Mouse (Mus musculus) limb, embryonic 14.5 days (tissue): ENCODE data around the gene Snapc5. TPM values are rescaled to one million over a fixed set of nuclear protein-coding genes. Genes with fewer than 3 reads are reported as not detected.

Experiments used
- ATAC-seq: fragments of 200-750 bp; cut with Nextera tagmentation; 2 replicates; pipeline ENCODE4 v1.8.0; 2017; ENCODE audit warnings: low read depth, moderate number of reproducible peaks, moderate TSS enrichment; ENCODE audit not compliant: low FRiP score
- DNase-seq: peaks from one replicate; pipeline ENCODE4 v3.0.0-alpha.2; 2015; ENCODE audit warnings: low spot score
- H3K27ac ChIP-seq: fragments of 300-500 bp; sonication (generic); replicated peaks from 2 replicates; pipeline ENCODE4 v1.5.1; 2014; ENCODE audit warnings: low read depth, mild to moderate bottlenecking, low read length, moderate library complexity, mixed read lengths
- H3K27me3 ChIP-seq: fragments of 300-500 bp; sonication (generic); 2 replicates; pipeline ENCODE4 v1.6.1; 2014; ENCODE audit warnings: low read length, mixed read lengths; ENCODE audit not compliant: control insufficient read depth, insufficient read depth
- H3K36me3 ChIP-seq: fragments of 300-500 bp; sonication (generic); 2 replicates; pipeline ENCODE4 v1.6.1; 2014; ENCODE audit warnings: mild to moderate bottlenecking, low read length, moderate library complexity, mixed read lengths; ENCODE audit not compliant: control insufficient read depth, insufficient read depth
- H3K4me1 ChIP-seq: fragments of 300-500 bp; sonication (generic); 2 replicates; pipeline ENCODE4 v1.6.1; 2014; ENCODE audit warnings: antibody characterized with exemption, low read length, mixed read lengths; ENCODE audit not compliant: control insufficient read depth, insufficient read depth
- H3K4me2 ChIP-seq: fragments of 300-500 bp; sonication (generic); replicated peaks from 2 replicates; pipeline ENCODE4 v1.6.1; 2014; ENCODE audit warnings: low read depth, mild to moderate bottlenecking, low read length, moderate library complexity; ENCODE audit not compliant: severe bottlenecking
- H3K4me3 ChIP-seq: fragments of 300-500 bp; sonication (generic); replicated peaks from 2 replicates; pipeline ENCODE4 v1.5.1; 2014; ENCODE audit warnings: low read length
- H3K9ac ChIP-seq: fragments of 300-500 bp; sonication (generic); 2 replicates; pipeline ENCODE4 v1.6.1; 2014; ENCODE audit warnings: mild to moderate bottlenecking, low read depth, low read length, moderate library complexity; ENCODE audit not compliant: severe bottlenecking
- H3K9me3 ChIP-seq: fragments of 300-500 bp; sonication (generic); 2 replicates; pipeline ENCODE4 v1.6.1; 2016; ENCODE audit warnings: low read length; ENCODE audit not compliant: control insufficient read depth
- POLR2A ChIP-seq: fragments of 200-500 bp; IDR thresholded peaks from 2 replicates; pipeline ENCODE4 v1.8.0; 2012; ENCODE audit warnings: inconsistent platforms, mild to moderate bottlenecking, moderate library complexity, borderline replicate concordance; ENCODE audit not compliant: insufficient read depth, insufficient read length; ENCODE audit errors: extremely low read depth
- WGBS: fragments of 180-500 bp; shearing (Covaris S2); extraction: QIAGEN DNeasy Blood & Tissue Kit; methylation state at CpG from one replicate; pipeline ENCODE4 v1.1.7; 2014; 5-methylcytosine and 5-hydroxymethylcytosine counted together
- polyA plus RNA-seq, 2 experiments: library from polyadenylated mRNA; depleted of rRNA in 1 of 2; stranded (reverse) in 1 of 2; unstranded in 1 of 2; fragments of >200 nt; fragmentation: Nextera tagmentation in 1 of 2; extraction: Ambion mirVana in 1 of 2; gene quantifications; 2 replicates each; pipeline versions ENCODE4 v1.2.1 to v1.2.3; 2012 to 2014

The Snapc5 gene
- polyA plus RNA-seq, 2 experiments, result 16.8 to 19.1 TPM

DNA sequence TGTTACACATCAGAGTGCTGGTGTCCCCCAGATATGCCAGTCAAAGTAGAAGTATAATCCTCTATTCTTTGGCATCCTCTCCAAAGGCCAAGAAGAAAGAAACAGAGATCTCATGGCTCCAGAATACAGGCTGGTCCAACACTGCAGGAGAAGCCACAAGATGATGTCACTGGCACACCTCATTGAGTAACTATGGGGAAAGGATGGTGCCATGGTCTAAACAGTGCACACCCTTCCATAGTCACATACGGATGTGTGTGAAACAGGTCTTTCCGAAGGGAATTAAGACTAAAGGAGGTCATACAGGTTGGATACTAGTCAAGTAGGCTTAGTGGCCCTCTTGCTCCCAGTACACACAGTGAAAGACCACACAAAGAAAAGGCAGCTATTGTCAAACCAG lies 37.6 kb downstream of the Snapc5 start:
- Histone ChIP-seq H3K9ac (no peak overlapping the region), H3K27ac (no peak overlapping the region), H3K36me3 (0 out of 2 replicates have a peak, but pooled peaks cover 16% of the 10 kb centered on the region), H3K4me1 (peaks cover 3% of the 10 kb centered on the region; the same call in 1 of the 2 replicates), H3K4me3 (no peak overlapping the region), H3K27me3 (no peaks in the 10 kb centered on the region), H3K4me2 (no peak overlapping the region), H3K9me3 (no peaks in the 10 kb centered on the region)
- DNase-seq (no peak), ATAC-seq (no peak)
- WGBS, result 96% methylated on average over 2 of the region's 2 CpGs
- no peak for TF ChIP-seq POLR2A

DNA sequence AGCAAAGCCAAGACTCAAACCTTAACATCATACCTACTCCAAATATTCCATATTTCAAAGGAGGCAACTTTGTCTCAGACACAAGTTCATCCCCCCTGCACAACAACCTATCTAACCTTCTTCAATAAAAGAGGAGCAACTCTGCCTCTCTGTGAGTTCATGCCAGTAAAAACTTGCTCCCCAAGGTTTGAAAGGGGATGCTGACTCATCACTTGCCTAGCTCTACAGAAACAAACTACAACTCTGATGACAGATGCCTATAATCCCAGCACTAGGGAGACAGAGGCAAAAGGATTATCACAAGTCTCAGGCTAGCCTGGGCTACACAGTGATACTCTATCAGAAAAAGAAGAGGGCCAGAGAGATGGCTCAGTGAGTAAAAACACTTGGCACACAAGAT lies 38.8 kb downstream of the Snapc5 start:
- ATAC-seq (no peak), DNase-seq (no peak)
- TF ChIP-seq POLR2A, result no peak
- H3K9me3 ChIP-seq, result no peaks in the 10 kb centered on the region
- no peak overlapping the region for H3K27ac ChIP-seq
- H3K27me3 ChIP-seq, result no peaks in the 10 kb centered on the region
- H3K9ac ChIP-seq, result no peak overlapping the region
- peaks cover 3% of the 10 kb centered on the region; the same call in 1 of the 2 replicates for H3K4me1 ChIP-seq
- no peak overlapping the region for H3K4me3 ChIP-seq
- H3K36me3 ChIP-seq, result 0 out of 2 replicates have a peak, but pooled peaks cover 6% of the 10 kb centered on the region
- no peak overlapping the region for H3K4me2 ChIP-seq

DNA sequence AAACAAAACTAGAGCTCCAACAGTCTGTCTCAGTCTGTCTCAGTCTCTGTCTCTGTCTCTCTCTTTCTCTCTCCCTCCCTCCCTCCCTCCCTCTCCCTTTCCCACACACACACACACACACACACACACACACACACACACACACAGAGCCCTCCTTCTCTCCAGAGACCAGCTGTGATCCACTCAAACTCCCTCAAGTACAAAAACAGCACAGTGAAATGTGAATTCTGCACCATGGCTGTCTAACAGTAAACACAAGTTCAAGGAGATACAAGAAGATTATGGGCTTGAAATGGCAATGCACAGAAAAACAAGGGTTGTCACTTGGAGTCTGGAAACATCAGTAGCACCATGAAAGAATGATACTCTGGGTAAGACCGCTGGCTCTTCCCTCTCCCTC lies 40.2 kb downstream of the Snapc5 start:
- 33% methylated on average over 1 of the region's 1 CpGs for WGBS
- Histone ChIP-seq H3K27me3 (no peaks in the 10 kb centered on the region), H3K4me2 (no peak overlapping the region), H3K4me3 (no peak overlapping the region), H3K9ac (no peak overlapping the region), H3K9me3 (no peaks in the 10 kb centered on the region), H3K27ac (no peak overlapping the region), H3K36me3 (no peaks in the 10 kb centered on the region), H3K4me1 (peaks cover 3% of the 10 kb centered on the region; the same call in 1 of the 2 replicates)
- no peak for DNase-seq
- no peak for TF ChIP-seq POLR2A
- no peak for ATAC-seq

GRCm38 (mm10) chr9:64219772-64220420 lies 40.8 kb downstream of the Snapc5 start:
- Histone ChIP-seq H3K9me3 (no peaks in the 10 kb centered on the region), H3K4me1 (peaks cover 3% of the 10 kb centered on the region; the same call in 1 of the 2 replicates), H3K4me3 (no peak overlapping the region), H3K36me3 (no peaks in the 10 kb centered on the region), H3K4me2 (no peak overlapping the region), H3K27me3 (no peaks in the 10 kb centered on the region), H3K9ac (no peak overlapping the region), H3K27ac (no peak overlapping the region)
- TF ChIP-seq POLR2A, result no peak
- WGBS, result 63% methylated on average over 10 of the region's 10 CpGs
- no peak for ATAC-seq
- no peak for DNase-seq

DNA sequence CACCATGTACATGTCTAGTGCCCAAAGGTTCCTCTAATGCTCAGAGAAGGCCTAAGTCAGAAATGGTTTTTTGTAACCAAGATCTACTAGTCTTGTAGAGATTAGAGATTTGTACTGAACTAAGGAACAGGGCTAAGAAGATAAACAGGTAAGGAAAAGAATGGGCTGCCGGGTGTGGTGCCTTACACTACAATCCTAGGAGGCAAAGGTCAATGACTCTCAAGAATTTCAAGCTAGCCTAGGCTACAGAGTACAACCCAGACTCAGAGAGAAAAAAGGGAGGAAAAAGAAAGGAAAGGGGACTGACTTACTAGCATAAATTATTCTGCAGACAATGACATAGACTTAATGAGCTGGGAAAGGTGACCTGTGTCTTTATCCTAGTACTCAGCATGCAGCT lies 41.5 kb downstream of the Snapc5 start:
- peaks cover 3% of the 10 kb centered on the region; the same call in 1 of the 2 replicates for H3K4me1 ChIP-seq
- 90% methylated on average over 1 of the region's 1 CpGs for WGBS

More for the DNA sequence above, 41.5 kb downstream of the Snapc5 start:
- ATAC-seq (no peak), DNase-seq (no peak)
- no peak for TF ChIP-seq POLR2A
- H3K27ac ChIP-seq, result no peak overlapping the region
- H3K9ac ChIP-seq, result no peak overlapping the region
- H3K27me3 ChIP-seq, result no peaks in the 10 kb centered on the region
- H3K4me3 ChIP-seq, result no peak overlapping the region
- no peaks in the 10 kb centered on the region for H3K9me3 ChIP-seq
- H3K4me2 ChIP-seq, result no peak overlapping the region
- H3K36me3 ChIP-seq, result no peaks in the 10 kb centered on the region
